Mouse (Mus musculus) retina, embryonic 14.5 days (tissue): ENCODE measurements around the gene Rev1.

ENCODE experiments used
- DNase-seq: peaks from one replicate; pipeline ENCODE4 v3.0.0-alpha.2; 2015; ENCODE audit warnings: low spot score

Rev1 gene

DNA sequence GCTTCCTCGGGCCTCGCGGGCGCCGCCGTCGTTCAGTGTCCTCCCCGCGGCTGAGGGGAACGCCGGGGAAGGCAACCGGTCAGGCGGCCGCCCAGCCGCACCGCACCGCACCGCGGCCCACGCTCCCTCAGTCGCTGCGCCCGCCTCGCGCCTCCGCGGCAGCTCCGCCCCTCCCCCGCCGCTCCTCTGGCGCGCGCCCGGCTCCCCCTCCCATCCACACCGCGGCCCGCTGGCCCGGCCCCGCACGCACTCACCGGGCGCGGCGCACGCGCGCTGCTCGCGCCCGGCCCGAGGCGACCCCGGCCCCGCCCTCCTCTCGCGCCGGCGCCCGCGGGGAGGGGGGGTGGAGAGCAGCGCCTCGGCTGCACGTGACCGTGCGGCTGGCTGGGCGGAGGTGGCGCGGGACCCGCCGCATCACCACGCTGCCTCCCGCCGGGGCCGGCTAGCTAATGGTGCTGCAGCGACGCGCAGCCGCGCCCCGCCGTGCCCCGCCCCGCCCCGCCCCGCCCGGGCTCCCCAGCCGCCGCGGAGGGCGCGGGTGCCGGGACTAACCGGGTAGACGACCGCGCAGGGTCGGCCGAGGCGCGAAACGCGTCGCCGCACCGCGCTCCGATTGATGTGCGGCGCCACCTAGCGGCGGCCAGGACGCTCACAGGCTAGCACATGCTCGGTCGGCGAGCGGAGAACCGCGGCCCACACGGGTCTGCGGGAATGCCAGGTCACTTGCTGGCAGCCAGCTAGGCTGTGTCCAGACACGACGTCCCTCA is at the start of gene Rev1:
TSS of gene Rev1 (minus strand) at position 301 of the 767 bp plus-strand sequence.
- peak; percentile 92 for DNase-seq

DNA sequence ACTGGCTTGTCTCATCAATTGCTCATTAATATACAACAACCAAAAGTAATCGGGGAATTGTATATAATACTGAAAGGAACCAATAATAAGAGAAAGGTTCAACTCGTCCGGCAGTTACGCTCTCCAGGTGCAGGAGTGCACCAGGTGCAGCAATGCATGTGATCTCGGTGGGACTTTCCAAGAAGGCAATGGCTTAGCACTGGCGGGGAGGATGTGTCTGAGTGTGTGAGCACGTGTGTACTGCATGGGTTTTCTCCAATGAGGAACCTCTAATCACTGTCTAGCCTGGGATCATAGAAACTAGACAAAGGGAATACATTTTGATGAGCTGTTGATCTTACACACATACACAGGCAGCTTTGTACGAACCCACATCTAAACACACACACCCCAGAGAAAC is 49.3 kb upstream of the Rev1 start:
- no peak for DNase-seq

- no peak for DNase-seq
Measured at GRCm38 (mm10) chr1:38176077-38176476, 46.5 kb upstream of the Rev1 start.

DNA sequence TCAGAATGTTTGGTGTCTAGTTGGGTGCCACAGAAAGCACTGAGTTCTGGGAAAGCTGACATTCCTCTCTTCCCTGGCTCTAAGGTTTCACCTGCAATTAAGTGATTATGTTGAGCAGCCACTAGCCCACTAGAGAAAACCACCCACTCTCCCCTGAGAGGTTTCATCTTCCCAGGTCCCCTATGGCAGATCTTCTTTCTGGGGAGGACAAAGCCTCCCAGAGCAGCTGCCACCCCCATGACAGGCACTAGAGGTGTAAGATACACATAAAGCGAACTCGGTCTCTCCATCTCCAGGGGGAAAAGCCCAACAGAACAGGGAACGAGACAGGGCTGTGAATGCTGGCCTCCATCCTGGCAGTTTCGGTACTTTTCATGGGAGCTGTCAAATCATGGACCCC is 42.3 kb upstream of the Rev1 start:
- DNase-seq = no peak

DNA sequence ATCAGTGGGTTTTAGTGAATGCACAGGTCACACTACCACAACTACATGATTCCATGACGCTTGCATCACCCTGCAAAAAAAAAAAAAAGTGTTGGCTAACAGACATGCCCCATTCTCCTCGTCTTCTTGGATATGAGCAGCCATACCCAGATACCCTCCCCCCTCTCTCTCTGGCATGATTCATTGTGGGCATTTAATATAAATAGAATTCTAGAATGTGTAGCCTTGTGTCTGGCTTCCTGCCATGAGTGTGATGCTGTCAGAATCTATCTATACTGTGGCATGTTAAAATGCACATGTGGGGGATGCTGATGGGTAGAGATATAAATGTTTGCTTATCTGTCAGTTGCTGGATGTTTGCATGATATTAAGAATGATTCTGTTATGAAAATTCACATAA is 36.1 kb upstream of the Rev1 start:
- DNase-seq = no peak

GRCm38 (mm10) chr1:38150086-38150485 is 20.5 kb upstream of the Rev1 start:
- no peak for DNase-seq

- no peak for DNase-seq
Measured at GRCm38 (mm10) chr1:38146008-38146407, 16.4 kb upstream of the Rev1 start.

GRCm38 (mm10) chr1:38141371-38141770 is 11.8 kb upstream of the Rev1 start:
- no peak for DNase-seq

- no peak for DNase-seq
Measured at GRCm38 (mm10) chr1:38140911-38141310, 11.3 kb upstream of the Rev1 start.

DNA sequence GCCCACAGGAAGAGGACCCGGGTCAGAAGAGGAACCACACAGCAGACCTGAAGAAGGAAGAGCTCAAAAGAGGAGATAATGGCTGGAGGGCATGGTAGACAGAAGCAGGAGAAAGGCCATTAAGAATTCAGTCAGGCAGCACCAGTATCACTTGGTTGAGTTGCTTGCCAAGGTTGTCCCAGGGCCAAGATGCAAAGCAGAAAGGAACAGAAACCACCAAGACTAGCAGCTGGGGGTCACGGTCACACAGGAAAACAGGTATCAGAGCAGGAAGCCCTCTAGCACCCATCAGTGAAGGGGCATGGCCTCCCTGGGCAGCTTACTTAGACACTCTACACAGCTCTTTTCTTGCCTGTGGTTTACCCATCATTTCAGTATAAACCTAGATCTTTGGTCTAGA is 9.8 kb upstream of the Rev1 start:
- no peak for DNase-seq

GRCm38 (mm10) chr1:38132942-38133341 is 3.3 kb upstream of the Rev1 start:
- DNase-seq = no peak

DNA sequence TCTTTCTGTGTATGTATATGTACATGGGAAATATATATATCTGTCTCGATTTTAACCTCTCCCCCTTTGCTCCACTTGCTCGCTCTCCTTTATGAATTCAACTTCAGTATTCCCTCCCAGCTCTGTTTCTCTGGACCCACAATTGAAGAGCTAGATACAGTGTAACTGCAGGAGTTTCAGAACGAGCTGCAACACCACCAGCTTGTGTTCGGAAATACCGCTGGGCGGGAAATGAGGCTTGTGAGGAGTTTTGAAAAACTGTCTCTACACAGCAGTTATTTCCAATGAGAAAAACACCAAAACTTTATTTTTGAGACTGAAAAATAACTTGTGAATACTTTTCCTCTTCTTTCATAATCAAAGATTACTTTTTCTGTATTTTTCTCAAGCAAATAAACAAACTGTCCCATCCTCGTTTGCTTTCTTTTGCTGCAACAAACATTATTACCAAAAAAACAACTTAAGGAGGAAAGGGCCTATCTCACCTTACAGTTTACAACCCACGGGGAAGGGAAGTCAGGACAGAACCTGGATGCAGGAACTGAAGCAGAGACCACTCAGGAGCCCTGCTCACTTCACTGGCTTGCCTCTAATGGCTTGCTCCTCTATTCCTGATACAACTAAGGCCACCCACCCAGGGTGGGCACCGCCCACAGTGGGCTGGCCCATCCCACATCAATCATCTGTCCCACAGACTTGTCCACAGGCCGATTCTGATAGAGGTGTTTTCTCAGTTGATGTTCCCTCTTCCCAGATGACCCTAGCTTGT is 1.3 kb upstream of the Rev1 start:
- DNase-seq = peak; percentile 25

DNA sequence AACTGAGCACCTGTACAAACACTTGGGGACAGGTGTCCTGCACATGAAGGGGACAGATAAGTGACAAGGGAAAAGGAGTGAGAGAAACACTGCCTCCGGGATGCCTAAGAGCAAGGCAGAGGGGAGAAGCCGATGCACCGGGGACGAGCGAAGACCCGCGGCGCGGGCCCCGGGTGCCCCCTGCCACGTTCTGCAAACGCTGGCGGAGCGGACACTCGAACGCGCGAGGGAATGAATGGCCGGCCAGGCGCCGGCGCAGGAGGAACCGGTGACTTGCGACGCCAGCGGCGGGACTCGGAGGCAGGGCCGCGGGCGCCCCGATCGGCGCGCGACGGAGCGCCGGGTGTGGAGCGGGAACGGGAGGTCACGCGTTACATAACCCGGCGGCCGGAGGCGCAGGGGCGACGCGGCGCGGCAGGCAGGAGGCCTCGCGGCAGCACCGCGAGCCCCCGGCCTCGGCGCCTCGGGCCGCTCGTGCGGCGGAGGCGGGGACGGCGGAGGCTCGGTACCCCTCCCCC is 623 bp downstream of the Rev1 start:
- DNase-seq = peak; percentile 60

DNA sequence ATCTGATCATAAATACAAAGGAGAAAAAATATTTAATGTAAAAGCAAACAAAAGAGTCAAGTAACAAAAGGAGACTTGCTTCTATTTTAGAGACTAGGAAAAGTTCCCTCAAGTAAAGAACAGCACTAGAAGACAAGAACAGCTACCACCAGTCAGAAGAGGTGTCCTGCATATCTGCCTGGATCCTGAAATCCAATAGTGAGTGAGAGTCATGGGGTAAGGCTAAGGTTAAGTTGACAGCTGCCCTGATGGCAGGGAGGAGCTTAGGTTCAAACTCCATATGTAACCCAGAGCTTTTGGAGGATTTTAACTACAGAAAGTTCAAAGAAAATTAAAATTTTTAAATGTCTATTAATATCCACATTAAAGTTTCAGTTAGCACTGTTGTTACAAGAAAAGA is 2.6 kb downstream of the Rev1 start:
- no peak for DNase-seq

- DNase-seq = no peak
Measured at GRCm38 (mm10) chr1:38126426-38126825, 3.2 kb downstream of the Rev1 start.

DNA sequence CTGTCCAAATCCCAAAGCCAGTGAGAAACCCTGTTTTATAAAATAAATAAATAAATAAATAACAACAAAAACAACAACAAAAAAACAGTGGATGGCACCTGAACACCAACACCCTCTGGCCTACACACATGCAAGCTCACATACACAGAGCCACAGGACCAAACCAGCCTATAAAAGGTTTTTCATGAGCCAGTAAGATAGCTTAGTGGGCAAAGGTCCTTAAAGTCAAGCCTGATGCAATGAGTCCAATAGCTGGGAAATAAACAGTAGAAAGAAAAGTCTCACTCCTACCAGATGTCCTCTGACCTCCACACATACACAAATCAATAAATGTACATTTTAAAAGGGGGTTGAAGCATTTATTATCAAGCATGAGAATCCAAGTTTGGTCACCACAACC is 5.3 kb downstream of the Rev1 start:
- no peak for DNase-seq

- DNase-seq = no peak
Measured at GRCm38 (mm10) chr1:38120877-38121276, 8.7 kb downstream of the Rev1 start.

DNA sequence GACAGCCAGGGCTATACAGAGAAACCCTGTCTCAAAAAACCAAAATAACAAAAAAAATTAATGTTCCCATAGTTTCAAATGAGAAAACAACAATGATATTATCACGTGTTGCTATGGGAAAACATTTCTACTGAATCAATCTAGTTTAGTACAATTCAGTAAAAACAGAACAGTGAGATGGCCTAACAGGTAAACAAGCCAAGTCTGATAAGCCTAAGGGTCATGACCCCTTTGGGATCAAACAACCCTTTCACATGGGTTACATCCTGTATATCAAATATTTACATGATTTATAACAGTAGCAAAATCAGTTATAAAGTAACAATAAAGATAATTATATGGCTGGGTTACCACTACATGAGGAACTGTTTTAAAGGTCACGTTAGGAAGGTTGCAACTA is 11.0 kb downstream of the Rev1 start:
- no peak for DNase-seq

GRCm38 (mm10) chr1:38109786-38110185 is 19.8 kb downstream of the Rev1 start:
- DNase-seq = no peak

- DNase-seq = no peak
Measured at GRCm38 (mm10) chr1:38103813-38104212, 25.8 kb downstream of the Rev1 start.

DNA sequence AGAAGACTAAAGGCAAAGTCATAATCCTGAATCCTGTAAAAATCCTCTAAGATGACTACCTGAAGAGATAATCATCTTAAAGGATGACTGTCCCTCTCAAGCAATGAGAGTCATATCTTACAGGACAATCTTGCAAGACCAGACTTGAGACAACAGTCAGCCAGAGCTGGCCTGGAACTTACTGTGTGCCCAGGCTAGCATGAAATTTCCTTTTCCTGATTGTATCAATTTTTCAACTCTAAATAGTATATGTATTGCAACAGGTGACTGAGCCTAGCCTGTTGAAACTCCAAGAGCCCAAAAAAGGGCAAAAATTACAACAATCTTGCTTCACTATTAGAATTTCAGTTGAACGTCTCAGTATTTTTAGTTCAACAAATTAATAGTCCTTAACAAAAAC is 26.4 kb downstream of the Rev1 start:
- no peak for DNase-seq

DNA sequence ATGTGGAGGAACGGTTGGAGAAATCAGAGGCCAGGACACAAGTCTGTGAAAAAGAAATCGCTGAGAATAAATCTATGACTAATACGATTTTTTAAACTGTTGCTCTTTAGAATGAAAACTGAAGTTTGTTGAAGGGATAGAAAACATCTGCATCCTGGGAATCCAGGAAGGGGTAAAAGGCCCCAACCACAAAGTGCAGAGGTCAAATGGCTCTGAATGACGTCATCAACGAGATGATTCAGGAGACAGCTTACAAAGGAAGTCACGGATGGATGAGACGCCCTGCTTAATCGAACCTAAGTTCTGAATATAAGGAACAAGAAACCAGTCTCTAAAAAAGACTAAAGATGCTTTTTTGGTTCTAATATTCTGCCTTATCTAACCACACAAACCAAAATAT is 48.3 kb downstream of the Rev1 start:
- DNase-seq = no peak

DNA sequence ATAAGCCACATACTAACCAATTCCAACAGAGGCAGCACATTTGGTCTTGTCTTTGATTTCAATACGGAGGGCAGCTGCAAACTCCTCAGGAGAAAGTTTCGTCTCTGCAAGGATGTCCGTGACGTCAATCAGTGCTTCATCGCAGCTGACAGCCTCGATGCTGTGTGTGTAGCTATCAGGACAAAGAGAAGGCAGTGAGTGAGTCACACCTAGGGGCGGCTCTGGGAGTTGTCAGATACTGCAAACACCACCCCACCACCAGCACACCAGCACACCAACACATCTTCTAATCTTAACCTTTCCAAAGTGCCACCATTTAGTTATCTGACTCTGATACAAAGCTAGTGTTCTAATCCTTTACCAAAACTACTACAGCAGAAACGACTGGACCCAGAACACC is 58.3 kb downstream of the Rev1 start:
- DNase-seq = no peak
